Mouse (Mus musculus) kidney, adult 2 months (tissue): Measurements from ENCODE around the gene Als2cl.

ENCODE experiments used
- CTCF ChIP-seq: fragments of 200-500 bp; conservative IDR thresholded peaks from 2 replicates; pipeline ENCODE4 v1.5.1; 2011; ENCODE audit warnings: low read depth, mild to moderate bottlenecking, control low read depth, low read length, moderate library complexity, mixed read lengths; ENCODE audit not compliant: insufficient read depth, insufficient read length
- POLR2A ChIP-seq: fragments of 200-500 bp; IDR thresholded peaks from one replicate; pipeline ENCODE4 v1.6.1; 2011; ENCODE audit warnings: low read depth, low read length, control low read depth

- TF ChIP-seq CTCF (no peak), POLR2A (no peak)
Observed at GRCm38 (mm10) chr9:110947261-110947661, 67.6 kb downstream of the Als2cl start.
